Mouse (Mus musculus) kidney, adult 2 months (tissue): Measurements from ENCODE around the gene Arhgef18. TPM values are rescaled to one million over a fixed set of nuclear protein-coding genes. Genes with fewer than 3 reads are reported as not detected.

Experiments
- DNase-seq: peaks from one replicate; pipeline ENCODE4 v3.0.0; 2021
- H3K27ac ChIP-seq: fragments of 200-500 bp; 2 replicates; pipeline ENCODE4 v1.5.1; 2012; ENCODE audit warnings: low read depth, low read length, control low read depth, inconsistent platforms; ENCODE audit not compliant: insufficient read depth
- H3K27me3 ChIP-seq: fragments of 200-500 bp; replicated peaks from 2 replicates; pipeline ENCODE4 v1.6.1; 2012; ENCODE audit warnings: mild to moderate bottlenecking, moderate library complexity, low read length, inconsistent platforms; ENCODE audit not compliant: control insufficient read depth, insufficient read depth
- H3K36me3 ChIP-seq: fragments of 200-500 bp; 2 replicates; pipeline ENCODE4 v1.6.1; 2012; ENCODE audit warnings: mild to moderate bottlenecking, moderate library complexity, low read length, inconsistent platforms; ENCODE audit not compliant: control insufficient read depth, insufficient read depth
- H3K4me1 ChIP-seq: fragments of 200-500 bp; 2 replicates; pipeline ENCODE4 v1.6.1; 2011; ENCODE audit warnings: low read length; ENCODE audit not compliant: control insufficient read depth, insufficient read depth
- H3K4me3 ChIP-seq: fragments of 200-500 bp; 2 replicates; pipeline ENCODE4 v1.5.1; 2011; ENCODE audit warnings: mild to moderate bottlenecking, low read depth, low read length, control low read depth; ENCODE audit not compliant: insufficient read depth
- CTCF ChIP-seq: fragments of 200-500 bp; conservative IDR thresholded peaks from 2 replicates; pipeline ENCODE4 v1.5.1; 2011; ENCODE audit warnings: low read depth, mild to moderate bottlenecking, control low read depth, low read length, moderate library complexity, mixed read lengths; ENCODE audit not compliant: insufficient read depth, insufficient read length
- POLR2A ChIP-seq: fragments of 200-500 bp; IDR thresholded peaks from one replicate; pipeline ENCODE4 v1.6.1; 2011; ENCODE audit warnings: low read depth, low read length, control low read depth
- WGBS: fragments of 180-500 bp; shearing (Covaris S2); methylation state at CpG from one replicate; pipeline ENCODE4 v1.1.7; 2018; 5-methylcytosine and 5-hydroxymethylcytosine counted together
- polyA plus RNA-seq: library from polyadenylated mRNA; depleted of rRNA; stranded (reverse); fragments of >200 nt; gene quantifications from 2 replicates; pipeline ENCODE4 v1.2.3, GENCODE M21; 2012

Arhgef18 gene
- polyA plus RNA-seq, 1 experiment: 37.9 TPM

DNA sequence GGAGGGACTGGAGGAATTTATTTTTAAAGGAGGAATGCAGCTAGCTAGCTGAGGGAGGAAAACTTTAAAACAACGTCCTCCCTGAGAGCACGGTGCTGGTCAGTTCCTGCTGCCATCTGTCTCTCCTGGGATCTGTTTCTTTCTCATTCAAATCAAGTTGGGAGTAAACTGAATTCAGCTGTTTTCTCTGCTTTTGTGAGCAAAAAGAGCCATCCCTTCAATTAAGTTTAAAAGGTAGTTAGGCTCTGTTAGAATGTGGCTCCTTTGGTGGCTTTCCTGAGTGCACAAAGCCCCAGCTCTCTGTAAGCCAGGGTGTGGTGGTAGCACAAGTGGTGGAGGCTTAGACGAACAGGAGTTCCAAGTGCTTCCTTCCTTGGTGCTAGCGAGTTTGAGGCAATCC lies 2.4 kb downstream of the Arhgef18 start:
- Histone ChIP-seq H3K36me3 (no peaks in the 10 kb centered on the region), H3K4me3 (no peak overlapping the region), H3K27ac (peak overlapping the region; percentile 68), H3K4me1 (peaks cover 21% of the 10 kb centered on the region), H3K27me3 (no peaks in the 10 kb centered on the region)
- no peak for TF ChIP-seq POLR2A
- no peak for TF ChIP-seq CTCF
- WGBS: 40% methylated on average over 4 of the region's 4 CpGs
- DNase-seq: no peak

DNA sequence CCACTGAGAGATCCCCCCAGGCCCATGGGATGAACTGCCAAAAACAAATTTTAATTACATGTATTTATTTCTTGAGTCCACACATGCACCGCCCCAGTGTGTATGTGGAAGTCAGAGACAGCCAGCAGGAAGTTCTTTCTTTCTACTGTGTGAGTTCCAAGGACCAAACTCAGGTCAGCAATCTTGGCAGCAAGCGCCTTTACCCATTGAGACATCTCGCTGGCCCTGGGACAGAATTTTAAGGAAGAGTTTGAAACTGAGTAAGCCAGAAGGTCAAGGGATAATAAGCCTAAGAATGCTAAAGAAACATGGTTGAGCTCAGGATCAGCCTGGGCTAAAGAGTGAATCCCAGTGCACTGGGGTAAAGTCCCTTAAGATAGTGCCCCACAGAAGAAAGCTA lies 4.8 kb downstream of the Arhgef18 start:
- WGBS: 37% methylated on average over 3 of the region's 3 CpGs
- no peaks in the 10 kb centered on the region for H3K36me3 ChIP-seq
- no peak overlapping the region for H3K27ac ChIP-seq

DNA sequence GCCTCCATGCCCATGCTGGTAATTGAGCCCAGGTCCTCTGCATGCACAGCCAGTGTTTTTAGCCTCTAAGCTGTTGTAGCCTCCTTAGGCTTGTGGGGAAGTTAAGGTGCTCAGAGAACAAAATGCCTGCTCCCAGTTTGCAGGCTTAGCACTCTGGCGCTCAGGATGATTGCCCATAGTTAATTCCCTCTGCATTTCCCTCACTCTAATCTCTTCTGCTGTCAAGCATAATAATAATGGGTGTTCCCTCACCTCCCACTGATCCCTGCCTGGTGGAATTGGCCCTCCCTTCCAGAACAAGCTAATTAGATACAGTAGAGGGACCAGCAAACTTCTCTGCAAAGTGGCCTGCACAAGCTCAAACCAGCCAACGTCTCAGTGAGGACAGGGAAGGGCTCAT lies 7.7 kb downstream of the Arhgef18 start:
- WGBS: 30% methylated on average over 2 of the region's 2 CpGs
- Histone ChIP-seq H3K27ac (peak overlapping the region; percentile 41; the same call in 1 of the 2 replicates), H3K4me1 (peaks cover 10% of the 10 kb centered on the region; the same call in 1 of the 2 replicates), H3K27me3 (no peaks in the 10 kb centered on the region), H3K36me3 (no peaks in the 10 kb centered on the region), H3K4me3 (no peak overlapping the region)
- TF ChIP-seq POLR2A: no peak
- no peak for TF ChIP-seq CTCF
- DNase-seq: no peak

More for the DNA sequence above, 4.8 kb downstream of the Arhgef18 start:
- DNase-seq: peak; percentile 68
- H3K27me3 ChIP-seq: no peaks in the 10 kb centered on the region
- peaks cover 17% of the 10 kb centered on the region for H3K4me1 ChIP-seq
- no peak overlapping the region for H3K4me3 ChIP-seq
- no peak for TF ChIP-seq CTCF
- TF ChIP-seq POLR2A: no peak

DNA sequence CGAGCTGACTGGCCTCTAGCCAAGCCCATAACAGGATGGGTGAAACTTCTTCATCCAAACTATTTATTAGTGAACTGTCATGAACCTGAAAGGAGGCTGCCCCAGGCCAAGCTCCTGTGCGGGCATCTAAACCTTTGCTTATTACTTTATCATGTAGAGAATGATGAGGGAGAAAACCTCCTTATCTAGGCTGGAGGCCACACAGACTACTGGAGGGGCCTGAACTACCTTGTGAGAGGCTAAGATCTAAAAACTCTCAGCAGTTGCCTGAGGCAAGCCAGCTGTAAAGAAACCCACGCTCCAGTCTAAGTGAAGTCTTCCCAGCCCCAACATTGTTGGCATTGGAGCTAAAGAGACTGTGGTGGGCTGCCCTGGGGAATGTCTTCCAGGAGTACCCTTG lies 14.6 kb downstream of the Arhgef18 start:
- Histone ChIP-seq H3K4me3 (no peak overlapping the region), H3K27me3 (no peaks in the 10 kb centered on the region)

DNA sequence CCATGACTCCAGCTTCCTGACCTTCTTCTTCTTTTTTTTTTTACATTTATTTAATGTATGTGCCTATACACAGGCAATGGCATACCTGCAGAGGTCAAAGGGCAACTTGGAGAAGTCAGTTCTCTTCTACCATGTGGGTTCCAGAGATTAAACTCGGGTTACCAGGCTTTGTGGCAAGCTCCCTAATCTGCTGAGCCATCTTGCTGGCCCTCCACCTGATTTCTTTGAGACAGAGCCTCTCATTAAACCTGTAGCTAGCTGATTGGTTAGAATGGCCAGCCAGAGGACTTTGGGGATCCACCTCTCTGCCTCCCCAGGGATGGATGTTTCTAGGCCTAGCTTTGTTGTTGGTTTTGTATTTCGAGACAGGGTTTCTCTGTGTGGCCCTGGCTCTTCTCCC lies 18.3 kb downstream of the Arhgef18 start:
- no peaks in the 10 kb centered on the region for H3K36me3 ChIP-seq
- H3K27ac ChIP-seq: no peak overlapping the region
- no peaks in the 10 kb centered on the region for H3K27me3 ChIP-seq

More for the DNA sequence above, 14.6 kb downstream of the Arhgef18 start:
- no peak for TF ChIP-seq POLR2A
- TF ChIP-seq CTCF: no peak
- WGBS: 58% methylated on average over 3 of the region's 3 CpGs
- Histone ChIP-seq H3K36me3 (no peaks in the 10 kb centered on the region), H3K4me1 (peaks cover 10% of the 10 kb centered on the region), H3K27ac (no peak overlapping the region)
- no peak for DNase-seq

DNA sequence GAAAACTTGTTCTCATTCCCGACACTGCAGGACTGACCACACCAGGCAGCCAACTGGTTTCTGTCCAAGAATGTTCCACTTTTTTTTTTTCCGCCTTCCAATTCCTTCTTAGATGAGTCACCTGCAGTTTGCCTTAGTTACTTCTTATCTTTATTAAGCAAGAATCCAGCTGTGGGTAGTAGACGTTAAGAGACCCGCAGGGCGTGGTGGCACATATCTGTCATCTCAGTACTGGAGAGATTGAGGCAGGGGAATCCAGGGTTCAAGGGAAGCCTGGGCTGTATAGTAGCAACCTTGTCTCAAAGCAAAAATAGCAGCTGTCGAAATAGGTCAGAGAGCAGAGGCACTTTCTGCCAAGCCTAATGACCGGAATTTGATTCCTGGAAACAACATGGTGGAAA lies 19.1 kb downstream of the Arhgef18 start:
- 46% methylated on average over 7 of the region's 7 CpGs for WGBS
- Histone ChIP-seq H3K27me3 (no peaks in the 10 kb centered on the region), H3K4me1 (peaks cover 10% of the 10 kb centered on the region), H3K4me3 (no peak overlapping the region), H3K27ac (peak overlapping the region; percentile 59), H3K36me3 (no peaks in the 10 kb centered on the region)
- TF ChIP-seq CTCF: no peak
- no peak for TF ChIP-seq POLR2A
- peak; percentile 71 for DNase-seq

More for the DNA sequence above, 18.3 kb downstream of the Arhgef18 start:
- peaks cover 10% of the 10 kb centered on the region for H3K4me1 ChIP-seq
- DNase-seq: no peak
- no peak overlapping the region for H3K4me3 ChIP-seq
- WGBS: 83% methylated on average over 2 of the region's 2 CpGs
- TF ChIP-seq POLR2A (no peak), CTCF (no peak)

DNA sequence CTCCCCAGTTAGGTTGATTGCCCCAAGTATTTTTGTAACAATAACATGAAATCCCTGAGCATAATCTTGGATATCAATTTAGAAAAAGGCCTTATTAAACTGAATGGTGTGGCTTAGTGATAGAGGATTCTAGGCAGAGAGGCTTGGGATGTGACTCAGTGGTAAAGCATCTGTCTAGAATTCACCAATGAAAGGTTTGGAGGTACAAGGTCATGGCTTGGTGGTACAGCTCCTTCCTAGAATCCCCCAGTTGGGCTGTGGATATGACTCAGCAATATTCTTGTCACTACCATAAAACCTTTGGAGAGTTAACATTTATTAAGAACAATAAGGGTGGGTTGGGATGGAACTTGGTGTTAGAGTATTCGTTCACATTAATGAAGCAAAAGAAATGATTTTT lies 20.0 kb downstream of the Arhgef18 start:
- H3K4me1 ChIP-seq: peaks cover 15% of the 10 kb centered on the region
- no peaks in the 10 kb centered on the region for H3K27me3 ChIP-seq
- no peak overlapping the region for H3K4me3 ChIP-seq
- no peak for TF ChIP-seq POLR2A
- TF ChIP-seq CTCF: no peak
- DNase-seq: no peak
- no peak overlapping the region for H3K27ac ChIP-seq
- no peaks in the 10 kb centered on the region for H3K36me3 ChIP-seq
- whole genome bisulfite sequencing: 93% methylated on average over 1 of the region's 1 CpGs
